Mouse (Mus musculus): Measurements from ENCODE around the gene Pygb.

DNA sequence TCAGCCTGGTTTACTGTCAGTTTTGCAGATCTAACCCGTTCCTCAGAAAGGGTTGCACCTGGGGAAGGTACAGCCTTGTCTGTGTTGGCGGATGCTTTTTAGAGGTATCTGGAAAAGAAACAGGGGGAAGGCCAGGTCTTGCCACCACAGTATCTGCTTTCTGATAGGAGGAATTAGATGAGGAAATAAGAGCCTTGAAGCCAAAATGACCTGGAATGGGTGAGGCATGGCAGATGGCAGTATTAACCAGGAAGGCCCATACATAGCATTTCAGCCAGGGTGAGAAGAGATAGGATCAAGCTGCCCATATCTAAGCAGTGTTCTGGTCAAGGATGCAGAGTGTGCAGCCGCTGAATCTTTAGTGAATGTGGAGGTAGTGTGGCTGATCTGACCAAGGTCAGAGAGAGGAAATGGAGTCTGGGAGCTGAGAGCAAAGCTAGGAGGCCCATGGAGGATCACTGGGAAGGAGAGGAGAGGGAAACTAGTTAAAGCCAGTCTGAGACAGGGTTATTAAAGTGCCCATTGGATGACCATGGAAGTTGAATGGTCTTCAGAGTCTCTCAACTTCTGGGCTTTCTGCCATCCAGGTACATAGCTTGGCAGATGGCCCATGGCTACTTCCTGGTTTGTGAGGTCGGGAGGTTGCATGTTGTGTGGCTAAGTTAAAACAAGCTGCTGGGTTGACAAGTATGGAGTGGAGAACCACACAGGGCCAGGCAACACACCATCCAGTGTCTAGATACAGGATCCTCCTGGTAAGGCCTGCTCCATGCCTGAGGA, 20.3 kb upstream of the Pygb start:
- no peak for TF ChIP-seq POLR2A (IDR thresholded peaks at IDR 0.05; ENCODE audit: borderline replicate concordance, control insufficient read depth, low read depth, low read length)
- TF ChIP-seq CTCF (IDR thresholded peaks at IDR 0.05; ENCODE audit: control insufficient read depth, insufficient read depth, low read length) = no peak
